Mouse (Mus musculus): ENCODE measurements around the gene Clcn3.

DNA sequence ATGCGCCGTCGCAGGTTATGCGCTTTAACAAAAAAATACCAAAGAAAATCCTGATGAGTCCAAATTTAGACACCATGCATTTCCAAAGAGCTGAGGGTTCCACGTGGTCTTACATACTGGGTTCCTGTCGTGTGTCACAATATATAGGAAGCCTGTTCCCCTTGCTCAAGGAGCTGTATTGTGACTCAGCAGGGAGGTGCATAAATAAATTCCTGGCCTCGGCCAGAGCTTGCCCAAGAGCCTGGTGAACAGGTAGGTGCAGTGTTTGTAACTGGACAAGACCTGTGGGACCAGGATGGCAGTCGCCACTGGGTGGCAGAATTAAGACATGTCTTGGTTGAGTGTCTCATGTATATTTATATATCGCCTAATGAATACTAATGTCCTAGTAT, 584 bp upstream of the Clcn3 start:
- TF ChIP-seq ZNF384 (IDR thresholded peaks at IDR 0.05; ENCODE audit: low read depth, low read length), result no peak
- no peak for TF ChIP-seq ZC3H11A (IDR thresholded peaks at IDR 0.05; ENCODE audit: borderline replicate concordance, low read depth, low read length)

All from ES-E14 (cell line).